In genomic region chr2:139712046-139712445, GRCm38 (mm10) we compare ENCODE assay signal across 22 mouse cellular contexts. TPM values are rescaled to one million over a fixed set of nuclear protein-coding genes. Genes with fewer than 3 reads are reported as not detected.
DNase-seq lines count a peak whose midpoint lies in the region; ATAC-seq and TF ChIP-seq lines count a peak whose summit lies in the region.
"Had no signal": no experiment of that assay in that cellular context is flagged by ENCODE, and none has a peak within 500 bp of the region (broad histone marks: within the 10 kb centered on the region; RNA-seq: fewer than 3 reads in every experiment).

No protein-coding gene starts in this region.

- WGBS in midbrain, embryonic 12.5 days = 83% methylated on average over 10 of the region's 10 CpGs
- 69% methylated on average over 10 of the region's 10 CpGs for WGBS in midbrain, embryonic 16.5 days
- 67% methylated on average over 10 of the region's 10 CpGs for WGBS in neural tube, embryonic 12.5 days
- WGBS in neural tube, embryonic 15.5 days = 54% methylated on average over 10 of the region's 10 CpGs
- 63% methylated on average over 10 of the region's 10 CpGs for WGBS in midbrain, postnatal 0 days

- 0 out of 2 replicates have a peak, but pooled peaks cover 4% of the 10 kb centered on the region for H3K9me3 ChIP-seq in midbrain, embryonic 12.5 days
- H3K9me3 ChIP-seq in midbrain, embryonic 16.5 days (replicated peaks; ENCODE audit: control insufficient read depth, low read length, poor library complexity, severe bottlenecking) = 0 out of 2 replicates have a peak, but pooled peaks cover 2% of the 10 kb centered on the region
- no peaks in the 10 kb centered on the region for H3K9me3 ChIP-seq in neural tube, embryonic 12.5 days
- no peaks in the 10 kb centered on the region for H3K9me3 ChIP-seq in neural tube, embryonic 15.5 days (replicated peaks)
- H3K9me3 ChIP-seq in midbrain, postnatal 0 days (ENCODE audit: low read length) = no peaks in the 10 kb centered on the region
- H3K9me3 ChIP-seq: forebrain, embryonic 10.5 days; forebrain, embryonic 13.5 days; hindbrain, embryonic 13.5 days had no signal

- TF ChIP-seq CTCF in brain, embryonic 14.5 days (IDR thresholded peaks at IDR 0.05; ENCODE audit: borderline replicate concordance, extremely low read depth, insufficient read depth, insufficient read length) = no peak
- TF ChIP-seq CTCF in midbrain, postnatal 0 days (IDR thresholded peaks at IDR 0.05) = no peak

- no peak overlapping the region for H3K27ac ChIP-seq in midbrain, embryonic 12.5 days (replicated peaks)
- H3K27ac ChIP-seq in midbrain, embryonic 16.5 days (ENCODE audit: low read length) = no peak overlapping the region
- no peak overlapping the region for H3K27ac ChIP-seq in neural tube, embryonic 12.5 days
- H3K27ac ChIP-seq in neural tube, embryonic 15.5 days (replicated peaks) = no peak overlapping the region
- H3K27ac ChIP-seq in midbrain, postnatal 0 days (ENCODE audit: low read depth, low read length) = no peak overlapping the region
- H3K27ac ChIP-seq: forebrain, embryonic 10.5 days; forebrain, embryonic 13.5 days; hindbrain, embryonic 13.5 days had no signal

- TF ChIP-seq POLR2A in brain, embryonic 14.5 days (IDR thresholded peaks at IDR 0.05; ENCODE audit: borderline replicate concordance, extremely low read depth, insufficient read depth, insufficient read length, poor library complexity, severe bottlenecking) = no peak

- no peak overlapping the region for H3K4me2 ChIP-seq in midbrain, embryonic 12.5 days (replicated peaks)
- H3K4me2 ChIP-seq in midbrain, embryonic 16.5 days (ENCODE audit: low read length) = no peak overlapping the region
- no peak overlapping the region for H3K4me2 ChIP-seq in neural tube, embryonic 12.5 days (replicated peaks)
- no peak overlapping the region; the same call in 1 of the 2 replicates for H3K4me2 ChIP-seq in neural tube, embryonic 15.5 days
- H3K4me2 ChIP-seq in midbrain, postnatal 0 days (ENCODE audit: low read depth, low read length, poor library complexity, severe bottlenecking) = no peak overlapping the region
- H3K4me2 ChIP-seq: forebrain, embryonic 13.5 days; heart, embryonic 11.5 days; hindbrain, embryonic 13.5 days had no signal

- ATAC-seq in midbrain, embryonic 12.5 days (ENCODE audit: low FRiP score, low read depth) = 0 out of 2 replicates have a peak, but pooled peaks have one; percentile 54
- no peak for ATAC-seq in midbrain, embryonic 16.5 days
- peak; percentile 49 for ATAC-seq in neural tube, embryonic 12.5 days (ENCODE audit: low FRiP score, low read depth)
- no peak for ATAC-seq in neural tube, embryonic 15.5 days (ENCODE audit: low FRiP score)
- peak; percentile 38; the same call in 1 of the 2 replicates for ATAC-seq in midbrain, postnatal 0 days (ENCODE audit: low FRiP score)
- ATAC-seq: activated CD4-positive, CD25-positive, alpha-beta regulatory T cell, adult 4 months; CD4-positive, CD25-positive, alpha-beta regulatory T cell, adult 4 months; forebrain, embryonic 13.5 days; hindbrain, embryonic 16.5 days; inflammation-experienced regulatory T-cells, adult 6 months had no signal

- no peaks in the 10 kb centered on the region for H3K36me3 ChIP-seq in midbrain, embryonic 12.5 days
- no peaks in the 10 kb centered on the region for H3K36me3 ChIP-seq in midbrain, embryonic 16.5 days (ENCODE audit: control insufficient read depth, insufficient read depth, low read length)
- no peaks in the 10 kb centered on the region for H3K36me3 ChIP-seq in neural tube, embryonic 12.5 days
- H3K36me3 ChIP-seq in neural tube, embryonic 15.5 days = no peaks in the 10 kb centered on the region
- no peaks in the 10 kb centered on the region for H3K36me3 ChIP-seq in midbrain, postnatal 0 days (ENCODE audit: insufficient read depth, low read length)
- H3K36me3 ChIP-seq: forebrain, embryonic 10.5 days; hindbrain, embryonic 13.5 days had no signal

- no peaks in the 10 kb centered on the region for H3K27me3 ChIP-seq in midbrain, embryonic 12.5 days
- no peaks in the 10 kb centered on the region for H3K27me3 ChIP-seq in midbrain, embryonic 16.5 days (ENCODE audit: control insufficient read depth, insufficient read depth, low read depth, low read length)
- H3K27me3 ChIP-seq in neural tube, embryonic 12.5 days (replicated peaks) = no peaks in the 10 kb centered on the region
- H3K27me3 ChIP-seq in neural tube, embryonic 15.5 days (replicated peaks) = no peaks in the 10 kb centered on the region
- no peaks in the 10 kb centered on the region for H3K27me3 ChIP-seq in midbrain, postnatal 0 days (ENCODE audit: insufficient read depth, low read length)
- H3K27me3 ChIP-seq: forebrain, embryonic 13.5 days; hindbrain, embryonic 13.5 days had no signal

- H3K4me3 ChIP-seq in midbrain, embryonic 12.5 days = no peak overlapping the region
- no peak overlapping the region for H3K4me3 ChIP-seq in midbrain, embryonic 16.5 days (ENCODE audit: low read depth, low read length)
- H3K4me3 ChIP-seq in neural tube, embryonic 12.5 days = no peak overlapping the region
- H3K4me3 ChIP-seq in neural tube, embryonic 15.5 days (replicated peaks) = no peak overlapping the region
- H3K4me3 ChIP-seq in midbrain, postnatal 0 days (ENCODE audit: low read depth, low read length) = no peak overlapping the region
- H3K4me3 ChIP-seq: forebrain, embryonic 10.5 days; forebrain, embryonic 13.5 days; hindbrain, embryonic 13.5 days had no signal

- H3K9ac ChIP-seq in midbrain, embryonic 12.5 days (replicated peaks) = no peak overlapping the region
- H3K9ac ChIP-seq in midbrain, embryonic 16.5 days (ENCODE audit: low read depth, low read length) = no peak overlapping the region
- no peak overlapping the region for H3K9ac ChIP-seq in neural tube, embryonic 12.5 days
- H3K9ac ChIP-seq in neural tube, embryonic 15.5 days (replicated peaks) = no peak overlapping the region
- H3K9ac ChIP-seq in midbrain, postnatal 0 days (replicated peaks; ENCODE audit: low read length, poor library complexity, severe bottlenecking) = no peak overlapping the region
- H3K9ac ChIP-seq: forebrain, embryonic 13.5 days; hindbrain, embryonic 13.5 days had no signal

- no peaks in the 10 kb centered on the region for H3K4me1 ChIP-seq in midbrain, embryonic 12.5 days
- no peaks in the 10 kb centered on the region for H3K4me1 ChIP-seq in midbrain, embryonic 16.5 days (ENCODE audit: control insufficient read depth, insufficient read depth, low read length)
- 0 out of 2 replicates have a peak, but pooled peaks cover 3% of the 10 kb centered on the region for H3K4me1 ChIP-seq in neural tube, embryonic 12.5 days
- H3K4me1 ChIP-seq in neural tube, embryonic 15.5 days = no peaks in the 10 kb centered on the region; the same call in 1 of the 2 replicates
- H3K4me1 ChIP-seq in midbrain, postnatal 0 days (ENCODE audit: insufficient read depth, low read length) = no peaks in the 10 kb centered on the region
- H3K4me1 ChIP-seq: forebrain, embryonic 10.5 days; forebrain, embryonic 13.5 days; hindbrain, embryonic 13.5 days had no signal

- DNase-seq in brain, embryonic 14.5 days (ENCODE audit: low read depth) = peak; percentile 9
- peak; percentile 9 for DNase-seq in midbrain, postnatal 0 days (ENCODE audit: low spot score)
- DNase-seq in frontal cortex, postnatal 25 days (ENCODE audit: low spot score in 2 of 2) = no peak
- DNase-seq: adrenal gland, adult 8-10 months; adrenal gland, postnatal 25 days; cerebellum, adult 18-20 months; cerebellum, adult 9-10 months; cerebellum, postnatal 14 days; gastrocnemius, postnatal 10 days; heart, adult 11 months had no signal

RNA-seq across cellular contexts. Expression of gene Ism1, which starts 34.1 kb away (rescaled TPM):
- polyA plus RNA-seq in midbrain, embryonic 12.5 days (2016; fragmentation: Nextera tagmentation; extraction: Ambion mirVana) = 0.65 and 0.74 TPM in 2 replicates
- 0.49 and 0.65 TPM in 2 replicates for polyA plus RNA-seq in midbrain, embryonic 16.5 days (2015; fragmentation: Nextera tagmentation; extraction: Ambion mirVana)
- 1.9 and 2.2 TPM in 2 replicates for polyA plus RNA-seq in neural tube, embryonic 12.5 days (2016; fragmentation: Nextera tagmentation; extraction: Ambion mirVana)
- polyA plus RNA-seq in neural tube, embryonic 15.5 days (2015; fragmentation: Nextera tagmentation; extraction: Ambion mirVana) = 0.88 and 1.0 TPM in 2 replicates
- polyA plus RNA-seq in brain, embryonic 14.5 days (2012; rRNA removed) = 0.91 and 1.2 TPM in 2 replicates
- total RNA-seq in midbrain, postnatal 0 days (2014; rRNA removed) = 1.3 and 1.7 TPM in 2 replicates
- 0.73 and 0.76 TPM in 2 replicates for polyA plus RNA-seq in midbrain, postnatal 0 days (2015; fragmentation: Nextera tagmentation; extraction: Ambion mirVana)
- polyA plus RNA-seq: activated CD4-positive, CD25-positive, alpha-beta regulatory T cell, adult 4 months had no signal

Comparison
In these comparisons a context has a peak if more than half of its experiments do, and no peak if none do; other contexts are left out.
1. ATAC-seq: peak in midbrain, embryonic 12.5 days (single experiment), neural tube, embryonic 12.5 days (single experiment) and midbrain, postnatal 0 days (single experiment); none in midbrain, embryonic 16.5 days (single experiment) and neural tube, embryonic 15.5 days (single experiment).
2. DNase-seq: peak in brain, embryonic 14.5 days (single experiment) and midbrain, postnatal 0 days (single experiment); none in frontal cortex, postnatal 25 days (0 of 2).